Comparison of ENCODE assay signal across 8 mouse cellular contexts in the genomic region with DNA sequence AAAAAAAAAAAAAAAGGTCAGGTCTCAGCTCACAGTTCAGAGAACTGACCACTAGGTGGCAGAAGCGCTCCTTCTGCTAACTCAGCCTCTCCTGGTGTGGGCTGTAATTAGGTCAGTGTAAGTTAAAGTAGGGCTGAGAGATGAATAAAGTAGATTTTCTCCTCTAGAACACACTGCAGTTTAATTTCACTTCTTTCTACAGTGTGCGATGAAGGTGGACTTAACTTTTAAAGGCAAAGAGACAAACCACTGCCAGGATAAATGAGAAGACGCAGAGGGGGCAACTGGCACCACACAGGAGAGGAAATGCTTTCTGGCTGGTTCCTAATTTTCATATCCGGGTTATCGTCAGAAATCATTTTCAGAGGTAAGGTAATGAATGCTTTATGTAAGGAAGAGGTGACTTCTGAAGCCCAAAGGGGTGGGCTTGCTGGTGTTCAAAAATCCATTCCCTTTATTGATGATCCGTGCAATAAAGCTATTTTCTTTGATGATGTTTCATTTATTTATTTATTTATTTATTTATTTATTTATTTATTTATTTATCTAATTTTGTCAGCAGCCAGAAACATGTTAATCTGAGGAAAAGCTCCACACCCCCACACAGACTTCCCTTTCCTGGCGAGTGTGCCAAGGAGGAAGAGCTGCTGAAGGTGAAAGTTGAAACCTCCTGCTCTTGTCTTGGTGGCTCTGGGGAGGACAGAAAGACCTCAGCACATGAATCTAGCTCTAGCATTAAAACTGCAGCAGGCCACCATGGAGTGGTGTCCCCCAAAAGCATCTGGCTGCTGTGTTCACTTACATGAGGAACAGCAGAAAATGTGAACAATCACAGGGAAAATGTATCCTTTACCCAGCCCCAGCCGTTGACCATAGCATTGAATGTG.
A peak's percentile ranks its signal among the peaks of the same experiment; 100 is the strongest.
DNase-seq lines count a peak whose midpoint lies in the region; ATAC-seq and TF ChIP-seq lines count a peak whose summit lies in the region.

No protein-coding gene starts in this region.

- H3K4me2 ChIP-seq in heart, embryonic 14.5 days (ENCODE audit: low read length), result peak overlapping the region; percentile 31
- H3K4me2 ChIP-seq in liver, embryonic 11.5 days, result no peak overlapping the region
- H3K4me2 ChIP-seq in myocyte (ENCODE audit: low read depth), result peak overlapping the region; percentile 61

- H3K4me1 ChIP-seq in heart, embryonic 14.5 days (ENCODE audit: control insufficient read depth in 2 of 2, insufficient read depth in 2 of 2, low read length in 2 of 2), result peaks cover 0 to 3% of the 10 kb centered on the region in 2 experiments; a peak in 1 of 4 replicates
- no peaks in the 10 kb centered on the region for H3K4me1 ChIP-seq in liver, embryonic 11.5 days (replicated peaks; ENCODE audit: control insufficient read depth, insufficient read depth, low read length)

- peak; percentile 87 for TF ChIP-seq CTCF in brain, embryonic 14.5 days (IDR thresholded peaks at IDR 0.05; ENCODE audit: borderline replicate concordance, extremely low read depth, insufficient read depth, insufficient read length)

- no peak overlapping the region for H3K9ac ChIP-seq in heart, embryonic 14.5 days (ENCODE audit: low read length)
- H3K9ac ChIP-seq in liver, embryonic 11.5 days (ENCODE audit: low read depth, low read length), result no peak overlapping the region

- H3K79me2 ChIP-seq in myocyte (ENCODE audit: control insufficient read depth, insufficient read depth), result no peaks in the 10 kb centered on the region

- no peak for TF ChIP-seq POLR2A in brain, embryonic 14.5 days (IDR thresholded peaks at IDR 0.05; ENCODE audit: borderline replicate concordance, extremely low read depth, insufficient read depth, insufficient read length, poor library complexity, severe bottlenecking)
- no peak for TF ChIP-seq POLR2A in myocyte (IDR thresholded peaks at IDR 0.05; ENCODE audit: insufficient read length, low read depth)

- no peaks in the 10 kb centered on the region for H3K36me3 ChIP-seq in heart, embryonic 14.5 days (ENCODE audit: control insufficient read depth, insufficient read depth, low read length)
- H3K36me3 ChIP-seq in liver, embryonic 11.5 days (ENCODE audit: control insufficient read depth, insufficient read depth, low read length), result no peaks in the 10 kb centered on the region
- H3K36me3 ChIP-seq in myocyte (ENCODE audit: control insufficient read depth, insufficient read depth), result no peaks in the 10 kb centered on the region

- H3K4me3 ChIP-seq in heart, embryonic 14.5 days (ENCODE audit: control insufficient read depth in 1 of 2, insufficient read depth in 1 of 2, low read depth in 1 of 2, low read length in 2 of 2), result peak overlapping the region in 1 of 2 experiments; percentile 10; a peak in 1 of 4 replicates
- H3K4me3 ChIP-seq in liver, embryonic 11.5 days (ENCODE audit: low read depth, low read length), result no peak overlapping the region
- H3K4me3 ChIP-seq in myocyte, result no peak overlapping the region

- WGBS in heart, embryonic 14.5 days, result 43% methylated on average over 8 of the region's 8 CpGs
- WGBS in liver, embryonic 11.5 days, result 46% methylated on average over 8 of the region's 8 CpGs

- peak; percentile 79; the same call in 1 of the 2 replicates for ATAC-seq in erythroblast, adult 5-6 weeks (replicated peaks; ENCODE audit: low FRiP score, poor library complexity, severe bottlenecking)
- ATAC-seq in heart, embryonic 14.5 days (ENCODE audit: insufficient number of reproducible peaks, insufficient read depth, low FRiP score, low read depth), result no peak
- ATAC-seq in liver, embryonic 11.5 days (replicated peaks; ENCODE audit: low FRiP score), result peak; percentile 60

- H3ac ChIP-seq in myocyte (ENCODE audit: control insufficient read depth, insufficient read length), result no peak overlapping the region

- DNase-seq in CD4-positive, CD25-positive, alpha-beta regulatory T cell, adult 2 months (ENCODE audit: low read depth, low spot score), result peak; percentile 77
- peak; percentile 93 for DNase-seq in brain, embryonic 14.5 days (ENCODE audit: low read depth)
- DNase-seq in kidney, postnatal 10 days, result peak; percentile 91
- DNase-seq in liver, embryonic 11.5 days (ENCODE audit: low spot score), result peak; percentile 41
- peak; percentile 48 to 78 for DNase-seq in spleen, postnatal 4 days (ENCODE audit: low spot score in 2 of 2)

- no peaks in the 10 kb centered on the region for H3K9me3 ChIP-seq in heart, embryonic 14.5 days (ENCODE audit: control insufficient read depth, low read length)
- no peaks in the 10 kb centered on the region for H3K9me3 ChIP-seq in liver, embryonic 11.5 days (ENCODE audit: control insufficient read depth, low read length)

- H3K27ac ChIP-seq in heart, embryonic 14.5 days (replicated peaks in 1 of 2; ENCODE audit: control insufficient read depth in 1 of 2, insufficient read depth in 1 of 2, low read depth in 2 of 2, low read length in 2 of 2), result no peak overlapping the region
- no peak overlapping the region for H3K27ac ChIP-seq in liver, embryonic 11.5 days (ENCODE audit: low read depth, low read length)

- H3K27me3 ChIP-seq in heart, embryonic 14.5 days (ENCODE audit: control insufficient read depth, insufficient read depth, low read length), result no peaks in the 10 kb centered on the region
- H3K27me3 ChIP-seq in liver, embryonic 11.5 days (replicated peaks; ENCODE audit: control insufficient read depth, insufficient read depth, low read length), result no peaks in the 10 kb centered on the region
- H3K27me3 ChIP-seq in myocyte (ENCODE audit: control insufficient read depth, insufficient read depth, insufficient read length), result no peaks in the 10 kb centered on the region

TF ChIP-seq in myocyte, 11 proteins besides CTCF, POLR2A, EP300 and RAD21:
- no peak for TF ChIP-seq POLR2AphosphoS2 (IDR thresholded peaks at IDR 0.05; ENCODE audit: insufficient read length, low read depth)
- TF ChIP-seq MYOG (IDR thresholded peaks at IDR 0.05; ENCODE audit: control insufficient read depth in 1 of 3, insufficient read depth in 1 of 3, insufficient read length in 2 of 3, low read depth in 2 of 3), result no peak
- no peak for TF ChIP-seq USF1 (IDR thresholded peaks at IDR 0.05; ENCODE audit: low read depth)
- no peak for TF ChIP-seq MAX (IDR thresholded peaks at IDR 0.05; ENCODE audit: low read depth)
- TF ChIP-seq TCF3 (IDR thresholded peaks at IDR 0.05; ENCODE audit: insufficient read length, low read depth), result no peak

Comparison
In these comparisons a context has a peak if more than half of its experiments do, and no peak if none do; other contexts are left out.
1. DNase-seq: peak in every context shown above with its lines; median percentile 93 in brain, embryonic 14.5 days; 91 in kidney, postnatal 10 days; 77 in CD4-positive, CD25-positive, alpha-beta regulatory T cell, adult 2 months; 63 in spleen, postnatal 4 days; 41 in liver, embryonic 11.5 days.